Mouse (Mus musculus) liver, adult 2 months (tissue): Measurements from ENCODE around the gene Ptcd2.

Experiments used
- CTCF ChIP-seq: fragments of 200-500 bp; IDR thresholded peaks from 2 replicates; pipeline ENCODE4 v1.5.1; 2011; ENCODE audit warnings: low read depth, low read length, control low read depth
- POLR2A ChIP-seq: fragments of 200-500 bp; IDR thresholded peaks from 2 replicates; pipeline ENCODE4 v1.6.1; 2011; ENCODE audit warnings: low read length, control low read depth; ENCODE audit not compliant: insufficient read depth; ENCODE audit errors: extremely low read depth

- TF ChIP-seq CTCF (no peak), POLR2A (no peak)
Observed at GRCm38 (mm10) chr13:99355072-99355471, 10.6 kb upstream of the Ptcd2 start.
